In genomic region chr3:142281093-142281445, GRCm38 (mm10) we compare ENCODE assay signal across 9 mouse cellular contexts.
DNase-seq lines count a peak whose midpoint lies in the region; ATAC-seq lines count a peak whose summit lies in the region.
"Had no signal": no experiment of that assay in that cellular context is flagged by ENCODE, and none has a peak within 500 bp of the region (broad histone marks: within the 10 kb centered on the region; RNA-seq: fewer than 3 reads in every experiment).

No protein-coding gene starts in this region.

- H3K4me1 ChIP-seq in liver, embryonic 13.5 days (replicated peaks): peaks cover 27% of the 10 kb centered on the region

- WGBS in liver, embryonic 13.5 days (ENCODE audit: insufficient replicate concordance): 8% methylated on average over 1 of the region's 1 CpGs

- no peaks in the 10 kb centered on the region for H3K27me3 ChIP-seq in liver, embryonic 13.5 days

- DNase-seq in embryo, embryonic 10 days (ENCODE audit: low spot score): peak; percentile 30
- no peak for DNase-seq in embryo, embryonic 10.5 days (ENCODE audit: low spot score)
- peak; percentile 4 for DNase-seq in spleen, adult 12 weeks (ENCODE audit: low spot score)
- no peak for DNase-seq in spleen, postnatal 10 days (ENCODE audit: low spot score in 2 of 2)
- DNase-seq in liver, embryonic 13.5 days: peak; percentile 65
- peak; percentile 45 for DNase-seq in thymus, postnatal 4 days
- no peak for DNase-seq in cerebellum, postnatal 14 days
- DNase-seq in spleen, postnatal 4 days (ENCODE audit: low spot score in 2 of 2): no peak
- DNase-seq: cerebellum, adult 9-10 months had no signal

- H3K36me3 ChIP-seq in liver, embryonic 13.5 days: peaks cover 6% of the 10 kb centered on the region

- ATAC-seq in liver, embryonic 13.5 days (ENCODE audit: low read depth): peak; percentile 99

- 0 out of 2 replicates have a peak overlapping the region, but pooled peaks have one; percentile 36 for H3K4me2 ChIP-seq in liver, embryonic 13.5 days

- H3K9me3 ChIP-seq in liver, embryonic 13.5 days (replicated peaks): no peaks in the 10 kb centered on the region

- no peak overlapping the region for H3K9ac ChIP-seq in liver, embryonic 13.5 days

- no peak overlapping the region for H3K4me3 ChIP-seq in liver, embryonic 13.5 days (replicated peaks)

- H3K27ac ChIP-seq in liver, embryonic 13.5 days: no peak overlapping the region

Comparison
In these comparisons a context has a peak if more than half of its experiments do, and no peak if none do; other contexts are left out.
1. DNase-seq: peak in embryo, embryonic 10 days (single experiment), spleen, adult 12 weeks (single experiment), liver, embryonic 13.5 days (single experiment) and thymus, postnatal 4 days (single experiment); none in embryo, embryonic 10.5 days (single experiment), spleen, postnatal 10 days (0 of 2), cerebellum, postnatal 14 days (0 of 2) and spleen, postnatal 4 days (0 of 2).